Mouse (Mus musculus) G1E-ER4 (cell line): ENCODE data around the gene Rcan1. TPM values are rescaled to one million over a fixed set of nuclear protein-coding genes. Genes with fewer than 3 reads are reported as not detected.

Experiments
- GATA1 ChIP-seq: IDR thresholded peaks from one replicate; pipeline ENCODE4 v1.8.0; 2012; ENCODE audit warnings: low read length, inconsistent platforms
- polyA plus RNA-seq: library from polyadenylated mRNA; stranded (reverse); fragments of >175 nt; gene quantifications from 2 replicates; pipeline ENCODE4 v1.2.3, GENCODE M21; 2012

Rcan1 gene
- polyA plus RNA-seq, 1 experiment = 18.7 TPM

DNA sequence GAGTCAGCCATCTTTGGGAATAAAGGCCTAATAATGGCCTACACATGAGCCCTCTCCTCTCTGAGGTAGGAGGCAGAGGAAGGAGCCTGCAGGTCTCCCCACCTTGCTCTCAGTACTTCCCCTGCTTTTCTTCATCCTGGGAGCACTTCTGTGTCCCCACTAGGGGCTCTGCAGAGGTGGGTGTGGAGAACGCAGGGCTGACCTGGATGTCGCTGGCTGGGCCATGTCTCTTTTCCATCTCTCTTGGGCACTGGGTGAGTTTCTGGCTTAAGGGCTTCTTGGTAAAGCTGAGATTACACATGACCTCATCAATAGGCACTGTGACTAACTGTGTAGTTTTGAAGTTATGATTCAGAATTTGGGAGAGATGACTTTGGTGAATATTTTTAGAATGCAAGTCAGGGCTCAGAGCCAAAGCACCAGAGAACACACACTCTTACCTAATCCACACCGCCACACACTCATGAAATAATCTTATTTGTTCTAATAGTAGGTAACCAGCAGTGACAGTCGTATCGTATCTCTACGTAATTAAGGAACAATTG is 72.0 kb downstream of the Rcan1 start:
- no peak for TF ChIP-seq GATA1

DNA sequence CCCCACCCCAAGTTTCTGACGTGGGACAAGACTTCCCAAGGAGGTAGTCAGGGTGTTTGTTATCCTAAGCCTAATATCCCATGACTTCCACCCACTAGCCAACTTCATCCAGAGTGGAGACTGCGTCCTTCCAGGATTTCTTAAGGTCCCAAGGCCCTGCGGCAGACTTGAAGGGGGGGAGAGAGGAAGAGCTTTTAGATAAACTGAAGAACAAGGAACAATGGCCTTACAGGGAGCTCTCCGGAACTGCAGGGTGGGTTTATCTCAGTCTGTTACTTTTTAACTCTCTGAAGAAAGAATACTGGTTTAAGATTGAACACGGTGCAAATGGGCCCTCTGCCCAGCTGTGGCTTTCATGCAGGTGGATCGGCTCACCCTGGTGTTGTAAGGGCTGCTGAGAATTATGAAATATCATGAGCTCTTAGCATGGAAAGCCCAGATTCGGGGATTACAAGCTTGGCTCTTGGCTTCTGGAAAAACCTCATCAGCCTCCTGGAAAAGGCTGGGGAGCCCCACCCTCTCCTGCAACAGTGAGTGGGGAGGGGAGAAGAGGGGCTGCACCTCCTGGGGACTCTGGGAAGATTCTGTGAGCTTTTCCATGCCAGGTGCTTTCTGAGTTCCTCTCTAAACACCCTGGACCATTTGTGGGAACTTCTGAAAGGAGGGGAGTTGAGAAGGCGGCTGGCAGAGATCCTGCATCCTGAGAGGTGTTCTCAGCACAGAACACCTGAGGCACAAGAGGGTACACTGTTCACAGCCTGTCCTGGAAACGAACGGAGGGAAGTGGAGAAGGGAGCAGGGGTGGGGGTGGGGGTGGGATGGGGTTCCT is 72.7 kb downstream of the Rcan1 start:
- no peak for TF ChIP-seq GATA1

- TF ChIP-seq GATA1 = no peak
Observed at GRCm38 (mm10) chr16:92393732-92394131, 76.9 kb downstream of the Rcan1 start.

DNA sequence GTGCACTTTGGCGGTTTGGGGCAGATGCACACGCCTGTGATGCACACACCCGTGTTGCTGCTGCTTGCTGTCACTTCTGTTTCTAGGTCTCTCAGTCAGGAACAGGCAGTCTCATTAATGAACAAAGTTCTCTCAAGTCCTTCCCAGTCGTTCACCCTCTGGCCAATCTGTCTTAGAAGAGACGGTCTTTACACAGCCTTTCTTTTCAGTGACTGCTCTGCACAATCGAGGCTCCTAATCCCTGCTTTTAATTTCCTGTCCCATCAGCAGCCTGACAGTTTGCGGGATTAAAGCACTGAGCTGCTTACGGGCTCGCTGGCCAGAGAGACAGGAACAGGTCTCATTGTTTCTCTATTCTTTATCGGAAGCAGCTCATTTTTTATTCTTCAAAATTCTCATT is 83.0 kb downstream of the Rcan1 start:
- TF ChIP-seq GATA1 = no peak

DNA sequence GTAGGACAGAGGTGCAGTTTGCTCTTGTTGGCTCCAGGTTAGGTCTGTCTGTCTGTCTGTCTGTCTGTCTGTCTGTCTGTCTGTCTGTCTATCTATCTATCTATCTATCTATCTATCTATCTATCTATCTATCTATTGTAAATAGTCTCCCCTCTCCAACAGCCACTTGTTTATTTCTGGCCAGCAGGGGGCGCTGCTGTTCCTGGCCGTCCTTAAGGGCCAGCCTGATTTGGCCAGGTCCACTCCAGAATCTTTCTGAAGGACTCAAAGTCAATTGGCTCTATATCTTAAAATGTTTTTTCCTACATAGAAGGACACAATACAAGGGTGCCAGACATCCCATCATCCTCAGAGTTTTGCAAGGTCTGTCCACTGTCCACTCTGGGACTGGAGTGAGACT is 85.6 kb downstream of the Rcan1 start:
- no peak for TF ChIP-seq GATA1

DNA sequence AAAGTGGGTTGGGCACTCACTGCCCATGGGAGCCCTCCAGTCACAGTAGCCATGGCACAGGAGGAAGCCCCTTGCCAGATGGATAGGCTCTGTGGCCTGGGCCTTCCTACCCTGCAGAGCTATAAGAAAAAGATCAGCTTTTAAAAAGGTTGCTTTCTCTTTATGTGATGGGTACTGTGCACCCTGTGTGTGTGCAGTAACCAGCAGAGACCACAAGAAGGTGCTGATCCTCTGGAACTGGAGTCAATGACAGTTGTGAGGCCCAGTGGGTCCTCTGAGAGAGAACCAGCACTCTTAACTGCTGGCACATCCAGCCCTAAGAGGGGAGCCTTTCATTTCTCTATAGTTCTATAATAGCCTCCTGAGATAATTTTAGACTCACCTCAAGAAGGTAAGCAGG is 87.3 kb downstream of the Rcan1 start:
- no peak for TF ChIP-seq GATA1

- no peak for TF ChIP-seq GATA1
Observed at GRCm38 (mm10) chr16:92382508-92382907, 88.2 kb downstream of the Rcan1 start.

GRCm38 (mm10) chr16:92381092-92381491 is 89.6 kb downstream of the Rcan1 start:
- TF ChIP-seq GATA1 = no peak

DNA sequence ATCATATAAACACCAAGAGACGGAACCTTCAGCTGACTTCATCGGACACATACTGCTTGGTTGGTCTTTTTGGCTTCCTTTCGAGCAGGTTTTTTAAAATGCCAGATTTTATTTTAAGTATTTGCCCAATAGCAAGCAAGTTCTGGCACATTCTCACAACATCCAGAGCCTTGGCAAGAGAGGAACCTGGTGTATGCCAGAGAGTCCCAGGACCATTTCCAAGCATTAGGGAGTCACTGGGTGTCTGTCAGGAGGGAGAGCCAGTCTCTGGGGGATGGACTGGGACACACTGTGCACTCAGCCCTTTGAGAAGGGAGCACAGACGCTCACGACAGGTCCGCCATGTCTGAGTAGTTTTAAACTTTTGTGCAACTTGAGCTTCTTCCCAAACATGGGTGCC is 93.7 kb downstream of the Rcan1 start:
- no peak for TF ChIP-seq GATA1

DNA sequence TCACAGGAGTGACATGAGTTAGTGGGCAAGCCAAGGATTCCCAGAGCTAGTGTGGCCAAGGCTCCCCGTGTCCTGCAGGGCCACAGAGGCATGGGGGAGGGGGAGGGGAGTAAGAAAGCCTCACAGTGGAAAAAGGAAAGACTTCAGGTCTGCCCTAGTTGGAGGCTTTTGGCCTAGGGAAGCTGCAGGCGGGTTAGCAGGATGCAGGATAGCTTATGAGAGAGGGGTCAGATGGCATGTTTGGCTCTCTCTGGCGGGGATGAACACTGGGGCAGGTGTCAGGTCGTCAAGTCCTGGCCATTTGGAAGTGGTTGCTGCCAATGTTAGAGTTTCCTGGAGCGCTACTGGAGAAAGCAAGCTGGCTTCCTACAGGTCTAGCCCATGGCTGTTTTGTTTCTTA is 99.0 kb downstream of the Rcan1 start:
- no peak for TF ChIP-seq GATA1

- TF ChIP-seq GATA1 = no peak
Observed at GRCm38 (mm10) chr16:92369260-92369659, 101.4 kb downstream of the Rcan1 start.

DNA sequence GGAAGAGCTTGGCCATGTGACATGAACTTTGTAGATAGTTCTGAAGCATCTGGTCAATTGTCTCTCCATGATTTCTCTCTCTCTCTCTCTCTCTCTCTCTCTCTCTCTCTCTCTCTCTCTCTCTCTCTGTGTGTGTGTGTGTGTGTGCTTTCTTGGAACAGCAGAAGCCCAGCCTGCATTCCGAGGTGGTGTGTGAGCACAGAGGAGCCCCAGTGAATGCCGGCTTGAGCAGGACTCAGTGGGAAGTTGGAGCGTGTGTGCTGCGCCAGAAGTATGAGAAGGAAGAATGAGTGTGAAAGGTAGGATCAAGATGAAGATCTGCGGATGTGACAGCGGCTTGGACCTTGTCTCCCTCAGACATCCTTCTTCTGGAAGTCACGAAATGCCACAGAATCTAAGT is 105.2 kb downstream of the Rcan1 start:
- no peak for TF ChIP-seq GATA1

DNA sequence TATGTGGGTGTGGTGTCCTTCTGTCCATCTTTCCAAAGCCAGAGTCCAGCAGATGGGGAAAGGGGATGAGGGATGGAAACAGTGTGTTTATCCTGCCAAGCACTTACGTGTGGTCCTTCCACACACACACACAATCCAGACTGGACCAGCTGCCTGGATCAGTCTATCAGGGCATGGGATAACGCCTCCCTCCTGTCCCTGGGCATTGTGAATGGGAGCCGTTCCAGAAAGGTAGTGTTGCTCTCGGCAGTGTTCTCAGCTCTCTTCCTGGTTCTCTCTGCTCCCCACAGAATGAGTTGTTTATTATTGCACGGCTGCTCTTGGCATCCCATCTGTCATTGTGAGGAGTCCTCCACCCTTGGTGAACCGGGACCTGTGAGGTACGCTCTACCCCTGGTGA is 110.0 kb downstream of the Rcan1 start:
- TF ChIP-seq GATA1 = no peak

- no peak for TF ChIP-seq GATA1
Observed at GRCm38 (mm10) chr16:92359229-92359628, 111.4 kb downstream of the Rcan1 start, which contains the start of gene Kcne1. TSS of gene Kcne1 (minus strand) at chr16:92359468.

DNA sequence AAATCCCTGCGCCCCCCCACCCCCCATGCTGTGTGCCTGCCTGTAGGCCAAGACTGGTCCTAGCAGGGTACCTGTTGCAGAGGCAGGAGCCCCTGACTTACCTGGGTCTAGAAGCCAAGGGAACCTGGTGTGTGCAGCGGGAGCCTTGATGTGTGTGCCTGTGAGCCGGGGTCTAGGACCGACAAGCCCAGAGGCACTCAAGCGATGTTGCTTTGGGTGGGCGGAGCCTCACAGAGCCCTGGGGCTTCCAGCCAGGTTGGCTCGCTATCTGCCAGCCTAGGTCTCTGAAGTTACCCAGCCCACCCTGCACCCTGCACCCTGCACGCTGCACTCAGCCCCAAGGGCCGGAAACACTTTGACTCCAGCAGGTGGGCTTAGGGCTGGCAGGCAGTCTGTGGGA is 111.9 kb downstream of the Rcan1 start:
- TF ChIP-seq GATA1 = no peak

DNA sequence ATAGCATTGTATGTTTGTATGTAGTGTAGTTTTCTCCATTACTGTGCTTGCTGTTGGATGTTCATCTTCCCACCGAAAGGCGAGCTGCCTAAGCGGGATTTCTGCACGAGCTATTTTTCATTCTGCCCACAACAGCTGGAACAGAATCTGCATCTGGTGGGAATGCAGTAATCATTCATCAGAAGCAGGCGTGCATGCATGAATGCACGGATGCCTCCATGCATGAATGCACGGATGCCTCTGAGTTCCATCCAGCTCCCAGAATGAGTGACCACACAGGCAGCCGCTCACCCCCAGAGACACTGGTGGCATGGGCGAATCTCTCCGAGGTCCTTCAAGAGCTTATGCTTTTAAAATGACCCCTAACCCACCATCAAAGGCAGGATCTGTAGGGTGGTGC is 113.1 kb downstream of the Rcan1 start:
- TF ChIP-seq GATA1 = no peak

- TF ChIP-seq GATA1 = no peak
Observed at GRCm38 (mm10) chr16:92357023-92357422, 113.6 kb downstream of the Rcan1 start.
